Mouse (Mus musculus): ENCODE data around the gene Rufy3.

Gene Rufy3

DNA sequence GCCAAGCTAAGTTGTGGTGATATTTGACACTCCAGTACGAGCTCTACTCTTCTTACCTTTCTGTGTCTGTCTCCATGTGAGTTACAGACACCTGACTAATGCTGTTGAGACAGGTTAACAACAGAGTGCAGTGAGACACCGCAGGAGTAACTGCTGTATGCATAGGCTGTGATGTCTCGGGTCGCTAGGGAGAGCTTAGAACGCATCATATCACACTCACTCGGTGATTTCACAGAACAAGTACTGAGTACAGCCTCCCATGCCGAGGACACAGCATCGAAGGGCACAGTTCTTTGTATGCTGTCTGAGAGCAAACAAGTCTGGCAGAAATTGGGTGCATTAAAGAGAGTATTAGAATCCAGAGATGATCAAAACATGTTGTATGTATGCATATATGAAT is 65.1 kb downstream of the Rufy3 start:
- DNase-seq (ENCODE audit: low spot score) = no peak

DNA sequence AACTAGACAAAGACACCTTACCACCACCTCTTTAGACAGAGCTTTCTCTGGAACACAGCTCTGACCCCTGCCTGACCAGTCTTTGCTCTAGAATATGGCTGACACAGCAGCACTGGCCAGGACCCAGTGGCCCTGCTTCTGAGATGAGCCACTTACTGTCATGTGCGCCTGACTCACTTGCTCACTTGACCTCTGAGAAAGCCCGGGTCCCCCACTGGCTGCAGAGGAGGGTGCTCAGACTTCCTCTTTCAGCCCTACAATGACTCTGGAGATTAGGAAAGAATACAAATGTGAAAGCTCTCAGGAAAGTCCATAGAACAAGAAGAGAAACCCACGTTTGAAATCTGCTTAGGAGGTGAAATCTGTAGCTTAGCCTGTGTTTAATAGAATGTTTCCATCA is 66.0 kb downstream of the Rufy3 start:
- DNase-seq (ENCODE audit: low spot score) = no peak

DNA sequence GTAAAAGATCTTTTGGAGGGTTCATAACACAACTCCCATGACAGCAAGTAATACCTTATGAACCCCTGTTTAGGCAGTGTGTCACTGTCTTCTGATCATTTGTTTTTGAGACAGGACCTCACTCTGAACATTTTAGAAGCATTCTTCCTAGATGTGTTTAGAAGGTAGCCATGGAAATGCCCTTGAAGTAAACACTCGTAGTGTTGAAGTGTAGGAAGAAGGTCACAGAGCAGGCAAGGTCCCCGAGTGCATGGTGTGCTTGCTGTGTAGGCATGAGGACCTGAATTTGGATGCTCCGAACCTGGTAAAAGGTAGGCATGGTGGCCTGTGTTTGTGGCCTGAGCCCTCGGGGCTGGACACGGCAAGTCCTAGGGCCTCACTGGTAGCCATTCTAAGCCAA is 66.7 kb downstream of the Rufy3 start:
- no peak for DNase-seq (ENCODE audit: low spot score)

DNA sequence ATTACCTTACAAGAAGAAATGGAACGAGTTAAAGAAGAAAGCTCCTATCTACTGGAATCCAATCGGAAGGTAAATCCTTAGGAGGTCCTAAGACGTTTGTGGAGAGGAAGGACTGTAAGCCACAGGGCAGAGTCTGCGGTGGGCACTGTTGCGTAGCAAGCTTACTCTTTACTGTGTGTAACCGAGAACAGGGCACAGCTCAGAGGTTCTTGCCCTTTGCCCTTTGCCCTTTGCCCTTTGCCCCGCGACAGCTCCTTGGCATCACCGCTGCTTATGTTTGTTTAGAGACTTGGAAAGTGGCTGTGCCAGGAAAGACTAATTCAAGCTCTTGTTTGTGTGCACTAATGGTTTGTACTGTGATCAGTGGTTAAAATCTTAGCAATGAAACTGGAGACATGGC is 67.6 kb downstream of the Rufy3 start:
- DNase-seq (ENCODE audit: low spot score) = no peak

DNA sequence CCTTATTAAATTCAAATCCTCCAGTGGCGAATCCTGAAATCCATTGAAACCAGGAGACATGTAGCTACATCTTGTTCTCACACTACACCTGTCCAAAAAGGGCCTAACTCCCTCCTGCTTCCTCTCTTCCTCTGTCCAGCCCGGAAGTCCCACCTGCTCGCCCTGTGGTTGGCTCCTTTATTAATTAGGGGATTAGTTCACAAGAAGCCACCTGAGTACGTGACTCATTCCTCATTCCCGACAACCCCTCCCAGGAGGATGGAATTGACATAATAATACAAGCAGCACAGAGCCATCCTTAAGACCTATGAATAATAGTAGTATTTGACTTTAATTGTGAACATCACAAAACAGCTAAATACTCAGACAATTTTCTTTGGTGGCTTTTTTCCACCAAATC is 69.2 kb downstream of the Rufy3 start:
- DNase-seq (ENCODE audit: low spot score) = no peak

DNA sequence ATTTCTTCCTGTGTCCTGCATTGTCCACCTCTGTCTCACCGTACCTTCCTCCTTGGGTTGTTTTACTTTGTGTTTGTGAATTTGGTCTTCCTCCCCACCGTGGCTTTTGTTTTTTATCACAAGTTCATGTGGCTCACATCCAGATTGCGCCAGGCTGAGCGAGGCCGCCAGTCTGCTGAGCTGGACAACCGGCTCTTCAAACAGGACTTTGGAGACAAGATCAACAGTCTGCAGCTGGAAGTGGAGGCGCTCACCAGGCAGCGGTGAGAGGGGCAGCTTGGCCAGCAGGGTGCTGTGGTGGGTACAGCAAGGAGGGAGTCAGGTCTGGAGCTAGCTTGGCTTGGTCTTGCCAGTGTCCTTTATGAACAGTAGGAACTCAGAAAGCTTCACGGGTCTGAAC is 77.9 kb downstream of the Rufy3 start:
- no peak for DNase-seq (ENCODE audit: low spot score)

DNA sequence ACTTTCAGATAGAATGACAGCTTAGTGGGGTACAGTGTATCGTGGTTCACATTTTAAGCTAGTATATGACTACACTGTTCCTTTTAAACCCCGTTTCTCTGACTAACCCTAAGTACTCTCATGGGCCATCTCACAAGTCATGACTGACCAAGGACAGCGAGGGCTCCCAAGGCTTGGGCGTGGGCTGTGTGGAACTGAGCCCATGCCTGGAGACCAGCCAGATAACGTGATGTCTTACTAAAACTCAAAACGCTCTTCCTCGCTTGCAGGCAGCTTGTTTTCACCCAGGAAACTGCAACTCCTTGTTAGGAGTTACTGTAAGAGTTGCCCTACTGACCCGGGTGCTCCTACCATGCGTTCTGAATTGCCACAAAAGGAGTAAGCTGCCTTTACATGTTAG is 78.7 kb downstream of the Rufy3 start:
- no peak for DNase-seq (ENCODE audit: low spot score)

- no peak for DNase-seq (ENCODE audit: low spot score)
Measured at GRCm38 (mm10) chr5:88644901-88645300, 80.1 kb downstream of the Rufy3 start.

- DNase-seq (ENCODE audit: low spot score) = no peak
Measured at GRCm38 (mm10) chr5:88645405-88645804, 80.6 kb downstream of the Rufy3 start.

GRCm38 (mm10) chr5:88649250-88650173 is 84.7 kb downstream of the Rufy3 start:
- DNase-seq (ENCODE audit: low spot score) = no peak

DNA sequence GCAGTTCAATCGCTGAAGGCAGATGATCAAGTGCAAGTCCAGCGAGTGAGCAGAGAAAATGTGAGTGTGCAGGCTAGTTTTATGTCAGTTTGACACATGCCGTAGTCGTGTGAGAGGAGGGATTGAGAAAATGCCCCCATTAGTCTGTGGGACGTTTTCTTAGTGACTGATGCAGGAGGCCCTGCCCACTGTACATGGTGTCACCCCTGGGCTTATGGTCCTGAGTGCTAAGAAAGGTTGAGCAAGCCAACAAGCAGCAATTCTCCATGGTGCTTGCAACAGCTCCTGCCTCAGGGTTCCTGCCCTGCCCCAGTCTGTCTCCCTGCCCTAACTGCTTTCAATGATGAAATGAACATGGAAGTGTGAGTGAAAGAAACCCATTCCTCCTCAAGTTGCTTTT is 87.7 kb downstream of the Rufy3 start:
- DNase-seq (ENCODE audit: low spot score) = no peak

DNA sequence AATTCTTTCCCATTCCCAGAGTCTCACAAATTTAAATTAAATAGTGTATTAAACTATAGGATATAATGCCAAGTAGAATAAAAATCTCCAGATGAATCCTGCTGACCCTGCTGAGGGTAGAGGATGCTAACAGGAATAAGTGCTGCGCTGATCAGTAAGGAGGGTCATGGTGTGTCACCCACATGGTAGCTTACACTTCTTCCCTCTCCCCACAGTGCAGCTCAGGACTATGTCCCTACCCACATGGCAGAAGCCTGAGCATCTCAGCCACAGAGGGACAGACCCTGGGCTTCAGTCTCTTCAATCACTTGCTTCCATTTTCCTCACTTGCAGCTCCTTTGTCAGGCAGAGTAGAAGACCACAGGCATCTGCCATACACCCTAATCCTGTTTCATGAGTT is 93.0 kb downstream of the Rufy3 start:
- DNase-seq (ENCODE audit: low spot score) = no peak

- DNase-seq (ENCODE audit: low spot score) = no peak
Measured at GRCm38 (mm10) chr5:88663151-88663550, 98.3 kb downstream of the Rufy3 start.

GRCm38 (mm10) chr5:88663875-88664274 is 99.0 kb downstream of the Rufy3 start:
- no peak for DNase-seq (ENCODE audit: low spot score)

DNA sequence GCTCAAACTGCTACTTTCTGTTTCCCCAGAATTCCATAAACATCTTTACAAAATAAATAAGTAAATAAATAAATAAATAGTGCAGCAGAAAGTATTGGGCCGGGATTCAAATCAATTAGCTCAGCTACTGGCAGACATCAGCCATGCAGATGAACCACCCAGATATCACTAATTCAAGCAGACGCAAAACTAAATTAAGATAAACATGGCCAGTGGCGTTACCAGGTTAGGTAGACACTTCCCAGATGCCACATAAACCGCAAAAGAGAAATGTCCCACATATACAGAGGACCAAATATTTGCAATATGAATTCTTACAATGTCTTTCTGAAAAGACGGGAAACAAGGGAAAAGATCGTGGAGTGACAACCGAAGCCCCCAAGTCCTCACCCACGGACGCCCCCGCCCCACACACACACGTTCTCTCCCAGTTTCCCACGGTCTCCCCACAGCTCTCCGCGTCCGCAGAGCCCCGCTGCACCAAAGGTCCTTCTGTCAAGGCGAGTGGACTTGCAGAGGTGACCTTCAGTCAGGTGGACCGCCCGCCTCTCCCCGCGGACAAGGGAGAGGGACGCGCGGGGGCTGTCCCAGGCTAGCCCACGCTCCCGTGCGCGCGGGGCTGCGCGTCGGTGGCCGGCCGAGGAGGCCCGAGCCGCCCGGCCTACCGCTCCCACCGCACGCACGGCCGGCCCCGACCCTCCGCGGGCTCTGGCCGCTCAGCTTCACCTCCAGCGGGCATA is 110.0 kb downstream of the Rufy3 start:
- no peak for DNase-seq (ENCODE audit: low spot score)

GRCm38 (mm10) chr5:88675443-88676387 is 110.9 kb downstream of the Rufy3 start, which contains the start of gene Grsf1:
Grsf1 (minus strand) TSS chr5:88676171.
- peak; percentile 88 for DNase-seq (ENCODE audit: low spot score)

GRCm38 (mm10) chr5:88678929-88679328 is 114.1 kb downstream of the Rufy3 start:
- DNase-seq (ENCODE audit: low spot score) = no peak

DNA sequence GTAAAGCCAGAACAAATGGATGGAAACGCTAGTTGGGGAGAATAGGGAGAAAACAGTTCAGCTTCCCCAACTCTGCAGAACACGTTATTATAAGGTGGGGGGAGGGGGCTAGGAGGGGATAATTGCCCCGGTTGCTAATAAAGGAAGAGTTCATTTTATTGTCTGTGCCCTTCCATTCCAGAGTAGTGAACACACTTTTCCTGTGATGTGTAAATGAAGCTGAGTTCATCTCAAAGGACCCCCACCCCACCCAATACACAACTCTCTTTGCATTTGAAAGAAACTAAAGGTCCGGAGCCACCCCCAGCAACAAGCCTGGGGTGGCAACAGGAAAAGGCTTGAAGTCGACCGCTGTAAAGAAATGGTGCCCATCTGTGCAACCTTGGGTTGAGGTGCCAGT is 114.5 kb downstream of the Rufy3 start:
- no peak for DNase-seq (ENCODE audit: low spot score)

GRCm38 (mm10) chr5:88680567-88680966 is 115.7 kb downstream of the Rufy3 start:
- DNase-seq (ENCODE audit: low spot score) = no peak

GRCm38 (mm10) chr5:88683706-88684105 is 118.9 kb downstream of the Rufy3 start:
- no peak for DNase-seq (ENCODE audit: low spot score)

GRCm38 (mm10) chr5:88684226-88684625 is 119.4 kb downstream of the Rufy3 start:
- no peak for DNase-seq (ENCODE audit: low spot score)

- no peak for DNase-seq (ENCODE audit: low spot score)
Measured at GRCm38 (mm10) chr5:88685306-88685705, 120.5 kb downstream of the Rufy3 start.

All from urinary bladder, postnatal 25 days (tissue).